Mouse (Mus musculus) urinary bladder, adult 2 months (tissue): ENCODE measurements around the gene Zscan22. TPM values are rescaled to one million over a fixed set of nuclear protein-coding genes. Genes with fewer than 3 reads are reported as not detected.
A peak's percentile ranks its signal among the peaks of the same experiment; 100 is the strongest.
"Not testable (repeated sequence)": the region's sequence is repeated elsewhere in the genome, so short reads cannot be mapped to it uniquely, and the experiment has no call there.

Experiments used
- DNase-seq: peaks from one replicate; pipeline ENCODE4 v3.0.0; 2022; ENCODE audit warnings: low spot score
- polyA plus RNA-seq: library from polyadenylated mRNA; depleted of rRNA; stranded (reverse); fragments of >200 nt; gene quantifications from 2 replicates; pipeline ENCODE4 v1.2.3, GENCODE M21; 2012; rRNA removed

Gene Zscan22
- polyA plus RNA-seq, 1 experiment = 12.3 TPM

DNA sequence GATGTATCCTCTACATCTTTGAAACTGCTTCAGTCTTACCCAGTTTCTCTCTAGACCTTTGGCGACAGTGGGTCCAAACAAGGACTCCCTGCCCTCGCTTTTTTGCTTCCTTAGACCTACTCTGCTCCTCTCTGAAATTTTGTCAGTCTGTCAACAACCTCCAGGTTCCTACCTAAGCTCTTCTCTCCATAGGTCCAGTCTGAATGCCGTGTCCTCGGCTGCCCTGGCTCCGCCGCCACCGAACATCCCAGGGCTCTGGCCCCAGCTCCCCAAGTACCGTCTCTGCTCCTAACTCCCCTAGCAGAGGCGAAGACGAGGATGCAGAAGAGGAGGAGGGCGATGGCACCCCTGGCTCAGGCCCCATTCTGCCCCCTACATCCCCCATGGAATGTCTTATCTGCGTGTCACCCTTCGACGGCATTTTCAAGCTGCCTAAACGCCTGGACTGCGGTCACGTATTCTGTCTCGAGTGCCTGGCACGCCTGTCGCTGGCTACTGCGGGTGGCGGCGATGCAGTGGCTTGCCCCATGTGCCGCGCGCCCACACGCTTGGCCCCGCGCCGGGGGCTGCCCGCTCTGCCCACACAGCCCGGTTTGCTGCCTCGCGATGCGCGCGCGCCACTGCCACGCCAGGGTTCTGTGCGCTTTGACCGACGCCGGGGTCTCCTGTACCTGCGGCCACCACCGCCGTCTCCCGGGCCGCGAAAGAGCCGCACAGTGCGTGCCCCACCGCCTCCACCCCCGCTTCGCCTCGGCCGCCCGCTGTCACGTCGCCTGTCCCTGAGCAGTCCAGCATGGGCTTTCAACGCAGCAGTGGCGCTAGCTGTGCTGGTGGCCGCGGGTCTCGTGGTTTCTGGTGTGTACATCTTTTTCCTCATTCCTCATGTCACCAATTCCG is 30.3 kb downstream of the Zscan22 start:
- peak; percentile 35 for DNase-seq

DNA sequence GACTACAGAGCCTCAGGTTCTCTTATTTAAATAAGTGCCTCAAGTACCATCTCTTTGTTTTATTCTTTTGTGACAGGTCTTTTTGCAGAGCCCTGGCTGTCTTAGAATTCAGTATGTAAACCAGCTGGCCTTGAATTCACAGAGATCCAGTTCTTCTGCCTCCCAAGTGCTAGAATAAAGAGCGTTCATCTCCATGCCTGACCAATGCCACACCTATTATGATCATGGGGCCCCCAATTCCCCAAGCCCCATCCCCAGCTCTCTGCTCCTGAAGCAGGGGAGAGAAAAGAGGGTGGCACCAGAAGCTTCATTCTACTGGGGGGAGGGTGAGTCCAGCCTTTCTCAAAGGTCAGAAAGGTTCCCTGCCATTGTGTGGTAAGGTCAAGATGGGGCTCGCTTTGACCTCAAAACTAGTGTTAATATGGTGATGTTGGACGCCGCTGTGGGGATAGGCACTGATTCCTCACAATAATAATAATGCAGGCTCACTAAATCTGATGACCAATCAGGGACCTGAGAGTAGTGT is 36.1 kb downstream of the Zscan22 start:
- DNase-seq = no peak

DNA sequence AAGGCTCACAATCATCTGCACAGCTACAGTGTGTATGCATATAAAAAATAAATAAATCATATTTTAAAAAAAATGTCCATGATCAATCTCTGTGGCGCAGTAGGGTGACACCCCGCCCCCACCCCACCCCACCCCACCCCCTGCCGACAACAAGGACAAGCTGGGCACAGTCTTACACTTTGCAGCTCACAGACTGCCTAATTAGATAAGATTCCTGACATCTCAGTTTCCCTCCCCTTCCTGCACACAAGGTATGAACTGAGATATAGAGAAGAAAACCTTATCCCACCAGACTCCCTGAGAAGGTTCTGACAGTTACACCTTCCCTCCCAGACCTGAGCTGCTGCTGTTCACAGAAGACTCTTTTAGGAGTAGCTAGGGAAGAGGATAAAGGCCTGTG is 37.2 kb downstream of the Zscan22 start:
- no peak for DNase-seq

DNA sequence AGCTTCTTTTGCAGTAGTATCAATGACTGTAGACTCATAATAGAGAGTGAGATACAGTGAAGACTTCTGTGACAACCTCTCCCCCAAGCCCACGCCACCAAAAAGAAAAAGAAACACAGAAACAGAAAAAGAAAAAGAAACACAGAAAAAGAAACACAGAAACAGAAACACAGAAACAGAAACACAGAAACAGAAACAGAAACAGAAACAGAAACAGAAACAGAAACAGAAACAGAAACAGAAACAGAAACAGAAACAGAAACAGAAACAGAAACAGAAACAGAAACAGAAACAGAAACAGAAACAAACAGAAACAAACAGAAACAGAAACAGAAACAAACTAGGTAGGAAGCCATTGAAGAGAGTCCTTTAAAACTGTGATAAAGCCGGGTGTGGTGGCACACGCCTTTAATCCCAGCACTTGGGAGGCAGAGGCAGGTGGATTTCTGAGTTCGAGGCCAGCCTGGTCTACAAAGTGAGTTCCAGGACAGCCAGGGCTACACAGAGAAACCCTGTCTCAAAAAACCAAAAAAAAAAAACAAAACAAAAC is 39.7 kb downstream of the Zscan22 start:
- not testable (repeated sequence) for DNase-seq

DNA sequence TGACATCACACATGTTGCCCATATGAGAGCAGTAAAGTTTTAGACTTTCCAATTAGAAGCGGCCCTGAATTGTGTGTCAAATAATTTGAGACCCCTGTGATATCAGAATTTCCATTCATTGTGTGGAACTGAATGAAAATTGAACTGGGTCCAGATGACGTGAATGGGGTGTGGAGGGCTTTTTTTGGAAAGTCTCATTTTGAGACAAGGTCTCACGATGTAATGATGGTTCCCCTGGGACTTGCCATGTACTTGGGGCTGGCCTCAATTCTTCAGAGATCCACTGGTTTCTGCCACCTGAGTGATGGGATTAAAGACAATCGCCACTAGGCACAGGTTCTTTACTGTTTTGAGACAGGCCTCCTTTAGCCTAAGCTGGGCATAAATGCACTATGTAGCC is 43.0 kb downstream of the Zscan22 start:
- DNase-seq = no peak

DNA sequence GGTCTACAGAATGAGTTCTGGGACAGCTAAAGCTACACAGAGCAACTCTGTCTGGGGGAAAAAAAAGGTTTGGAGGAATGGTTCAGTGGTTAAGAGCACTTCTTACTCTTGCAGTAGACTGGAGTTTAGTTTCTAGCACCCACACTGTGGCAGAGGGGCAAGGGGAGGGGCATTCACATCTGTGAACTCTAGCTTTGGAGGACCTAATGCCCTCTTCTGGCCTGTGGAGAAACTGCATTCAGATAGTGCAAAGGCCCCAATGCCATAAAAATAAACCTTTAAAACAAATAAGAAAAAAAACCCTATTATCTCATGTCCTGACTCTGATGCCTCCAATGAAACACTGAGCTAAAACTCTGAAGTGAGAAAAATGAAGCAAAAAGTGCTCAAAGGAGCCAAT is 45.9 kb downstream of the Zscan22 start:
- DNase-seq = no peak

DNA sequence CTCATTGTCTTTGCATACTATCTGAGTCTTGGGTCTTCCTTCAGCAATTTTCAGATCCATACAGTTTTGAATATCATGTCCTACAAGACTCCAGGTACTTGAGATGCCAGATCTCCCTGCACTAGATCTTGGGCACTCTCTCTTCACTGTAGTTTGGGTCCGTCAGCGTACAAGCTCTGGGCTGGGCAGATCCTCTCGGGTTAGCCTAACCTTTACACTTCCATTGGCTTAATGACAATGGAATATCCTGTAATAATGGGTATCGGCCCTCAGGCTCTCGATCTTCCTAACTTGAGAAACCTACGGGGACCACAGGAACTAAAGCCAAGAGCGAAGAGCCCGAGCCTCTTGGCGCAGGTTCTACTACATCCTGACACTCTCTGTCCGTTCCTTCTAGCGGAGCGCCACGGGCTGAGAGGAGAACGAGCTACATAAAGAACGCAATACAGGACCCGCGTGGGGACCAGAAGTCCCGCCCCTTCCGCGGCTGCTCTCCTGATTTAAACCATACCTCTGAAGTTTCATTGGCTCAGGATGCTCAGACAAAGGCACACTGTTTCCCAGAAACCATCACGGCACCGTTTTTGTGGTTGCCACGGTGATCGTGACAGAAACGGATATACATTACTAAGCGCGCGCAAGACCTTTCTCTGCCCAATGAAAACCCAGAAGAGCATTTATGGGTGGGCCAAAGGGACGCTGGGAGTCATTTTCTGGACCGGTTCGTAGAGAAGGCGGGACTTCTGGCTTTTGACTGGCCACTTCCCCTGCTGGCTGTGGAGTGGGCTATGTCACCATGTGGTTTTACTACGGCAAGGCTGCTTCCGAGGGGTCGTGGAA is 51.6 kb downstream of the Zscan22 start:
- peak; percentile 52 for DNase-seq

DNA sequence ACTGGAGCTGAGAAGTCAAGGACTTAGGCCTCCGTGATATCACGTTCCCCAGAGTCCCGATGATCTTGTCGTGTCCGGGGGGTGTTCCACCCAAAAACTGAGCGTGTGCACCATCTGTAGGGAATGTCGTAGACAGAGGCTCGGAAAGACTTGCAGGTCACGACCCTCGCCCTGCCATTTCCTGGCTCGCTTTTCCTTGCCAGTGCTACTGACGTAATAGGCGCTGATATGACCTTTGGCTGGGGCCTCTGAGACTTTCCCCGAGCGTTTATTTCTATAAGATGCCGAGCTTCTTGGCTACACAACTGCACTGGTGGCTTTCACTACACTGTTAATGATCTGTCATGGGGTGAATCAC is 52.2 kb downstream of the Zscan22 start:
- DNase-seq = no peak

DNA sequence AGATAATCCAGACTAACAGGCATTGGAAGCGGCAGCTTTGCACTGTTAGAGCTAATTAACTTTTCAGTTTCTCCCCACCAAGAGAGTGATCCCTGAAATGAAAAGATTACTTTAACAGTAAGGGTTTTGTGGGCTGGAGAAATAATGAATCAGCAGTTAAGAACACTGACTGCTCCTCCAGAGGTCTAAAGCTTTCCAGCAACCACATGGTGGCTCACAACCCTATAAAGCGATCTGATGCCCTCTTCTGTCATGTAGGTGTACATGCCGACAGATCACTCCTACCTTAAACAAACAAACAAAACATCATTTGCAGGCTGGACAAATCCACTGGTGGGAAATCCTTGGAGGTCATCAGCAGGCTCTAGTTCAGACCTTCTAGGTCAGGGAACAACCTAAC is 57.3 kb downstream of the Zscan22 start:
- DNase-seq = no peak

DNA sequence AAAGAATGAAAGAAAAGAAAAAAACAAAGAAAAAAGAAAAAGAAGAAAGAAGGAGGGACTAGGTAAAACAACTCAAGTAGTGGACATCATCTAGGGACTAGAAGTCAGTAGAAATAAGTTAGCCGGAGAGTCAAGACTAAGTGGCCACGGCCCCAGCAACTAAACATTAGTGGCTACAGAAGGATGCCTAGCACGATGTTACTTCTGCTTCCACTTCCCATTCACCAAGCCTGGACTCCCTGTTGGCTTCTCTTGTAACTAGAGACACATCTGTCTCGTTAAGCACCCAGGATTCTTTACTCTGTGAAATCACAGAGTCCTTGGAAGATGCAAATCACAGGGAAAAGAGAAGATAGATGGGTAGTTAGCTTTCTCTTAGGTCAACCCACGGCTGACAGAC is 59.9 kb downstream of the Zscan22 start:
- DNase-seq = no peak

Other genes starting within 250 kb of the Zscan22 start
- not detected in 2 replicates for gene Vmn2r55, start 212.8 kb upstream of the Zscan22 start, polyA plus RNA-seq
- not detected in 2 replicates for gene Vmn2r56, start 162.8 kb upstream of the Zscan22 start, polyA plus RNA-seq
- gene Zscan18, start 94.2 kb upstream of the Zscan22 start, polyA plus RNA-seq = 3.2 and 3.8 TPM in 2 replicates
- 12.3 and 13.9 TPM in 2 replicates for gene Zfp329, start 79.0 kb upstream of the Zscan22 start, polyA plus RNA-seq
- 21.9 and 22.2 TPM in 2 replicates for gene Zfp110, start 63.1 kb upstream of the Zscan22 start, polyA plus RNA-seq
- gene Zfp128, start 16.6 kb upstream of the Zscan22 start, polyA plus RNA-seq = 2.5 TPM in 2 replicates
- gene Rps5, start 24.5 kb downstream of the Zscan22 start, polyA plus RNA-seq = 2,520 and 2,810 TPM in 2 replicates
- 2.1 and 2.3 TPM in 2 replicates for gene Rnf225, start 29.6 kb downstream of the Zscan22 start, polyA plus RNA-seq
- gene Zfp324, start 68.0 kb downstream of the Zscan22 start, polyA plus RNA-seq = 4.6 and 4.7 TPM in 2 replicates
- gene Zfp446, start 80.0 kb downstream of the Zscan22 start, polyA plus RNA-seq = 6.3 and 6.9 TPM in 2 replicates
- gene Slc27a5, start 100.4 kb downstream of the Zscan22 start, polyA plus RNA-seq = 0.31 and 0.55 TPM in 2 replicates
- 186 and 190 TPM in 2 replicates for gene Trim28, start 101.3 kb downstream of the Zscan22 start, polyA plus RNA-seq
- gene Zbtb45, start 112.2 kb downstream of the Zscan22 start, polyA plus RNA-seq = 11.7 and 13.2 TPM in 2 replicates
- gene Chmp2a, start 137.0 kb downstream of the Zscan22 start, polyA plus RNA-seq = 240 and 257 TPM in 2 replicates
- gene Ube2m, start 140.5 kb downstream of the Zscan22 start, polyA plus RNA-seq = 164 and 172 TPM in 2 replicates
- gene Mzf1, start 156.9 kb downstream of the Zscan22 start, polyA plus RNA-seq = 1.2 and 1.3 TPM in 2 replicates
- not detected in 2 replicates for gene Vmn1r85, start 197.4 kb downstream of the Zscan22 start, polyA plus RNA-seq
- not detected in 2 replicates for gene Vmn1r86, start 222.1 kb downstream of the Zscan22 start, polyA plus RNA-seq
- not detected in 2 replicates for gene Vmn1r87, start 242.3 kb downstream of the Zscan22 start, polyA plus RNA-seq